Mouse (Mus musculus): Measurements from ENCODE around the gene Gpr107. TPM values are rescaled to one million over a fixed set of nuclear protein-coding genes. Genes with fewer than 3 reads are reported as not detected.
A peak's percentile ranks its signal among the peaks of the same experiment; 100 is the strongest.

The Gpr107 gene
- polyA plus RNA-seq, 1 experiment from 2014 or later = 36.4 TPM

DNA sequence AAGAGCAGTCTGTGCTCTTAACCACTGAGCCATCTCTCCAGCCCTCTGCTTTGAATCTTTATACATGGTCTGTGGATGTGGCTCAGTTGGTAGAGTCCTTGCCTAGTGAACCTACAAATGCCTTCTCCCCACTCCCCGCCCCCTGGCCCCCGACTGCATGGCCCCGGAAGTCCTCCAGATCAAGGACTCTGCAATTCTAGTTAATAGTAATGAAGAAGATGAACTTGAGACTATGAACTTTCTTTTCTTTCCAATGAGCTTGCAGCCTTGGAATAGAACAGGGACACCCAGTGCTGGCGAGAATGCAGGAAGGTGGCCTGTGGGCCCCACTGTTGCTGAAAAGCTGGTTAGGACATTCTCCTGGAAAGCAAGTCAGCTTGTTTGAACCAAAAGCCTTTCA is 100.1 kb downstream of the Gpr107 start:
- Histone ChIP-seq H3K9me3 (no peaks in the 10 kb centered on the region), H3K4me2 (no peak overlapping the region), H3K9ac (replicated peaks) (no peak overlapping the region), H3K36me3 (peaks cover 14% of the 10 kb centered on the region), H3K4me3 (replicated peaks) (no peak overlapping the region), H3K4me1 (replicated peaks) (peaks cover 42% of the 10 kb centered on the region), H3K27ac (no peak overlapping the region), H3K27me3 (no peaks in the 10 kb centered on the region)
- 95% methylated on average over 4 of the region's 4 CpGs for WGBS
- ATAC-seq (ENCODE audit: insufficient number of reproducible peaks, insufficient read depth, low FRiP score, low TSS enrichment, low read depth) = no peak

DNA sequence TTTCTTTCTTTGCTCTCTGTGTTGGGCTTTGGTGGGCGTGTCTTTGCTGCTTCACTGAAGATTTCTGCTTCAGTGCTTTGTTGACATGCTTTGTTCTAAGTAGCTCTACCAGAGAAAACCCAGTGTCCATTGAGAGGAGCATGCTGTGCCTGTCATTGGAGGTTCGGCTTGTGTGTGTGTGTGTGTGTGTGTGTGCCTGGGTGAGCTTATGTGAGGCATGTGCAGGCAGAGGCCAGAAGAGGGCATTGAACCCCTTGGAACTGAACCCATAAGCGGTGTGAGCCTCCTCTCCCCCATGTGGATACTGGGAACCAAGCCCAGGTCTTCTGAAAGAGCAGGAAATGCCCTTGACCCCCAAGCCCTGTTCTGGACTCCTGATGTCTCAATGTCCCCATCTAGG is 101.3 kb downstream of the Gpr107 start:
- no peak overlapping the region for H3K27ac ChIP-seq
- H3K27me3 ChIP-seq = no peaks in the 10 kb centered on the region
- ATAC-seq (ENCODE audit: insufficient number of reproducible peaks, insufficient read depth, low FRiP score, low TSS enrichment, low read depth) = no peak
- H3K4me1 ChIP-seq (replicated peaks) = peaks cover 45% of the 10 kb centered on the region
- no peak overlapping the region for H3K9ac ChIP-seq (replicated peaks)
- WGBS = 87% methylated on average over 3 of the region's 3 CpGs
- H3K9me3 ChIP-seq = no peaks in the 10 kb centered on the region
- H3K36me3 ChIP-seq = peaks cover 8% of the 10 kb centered on the region
- H3K4me3 ChIP-seq (replicated peaks) = no peak overlapping the region
- H3K4me2 ChIP-seq = no peak overlapping the region

DNA sequence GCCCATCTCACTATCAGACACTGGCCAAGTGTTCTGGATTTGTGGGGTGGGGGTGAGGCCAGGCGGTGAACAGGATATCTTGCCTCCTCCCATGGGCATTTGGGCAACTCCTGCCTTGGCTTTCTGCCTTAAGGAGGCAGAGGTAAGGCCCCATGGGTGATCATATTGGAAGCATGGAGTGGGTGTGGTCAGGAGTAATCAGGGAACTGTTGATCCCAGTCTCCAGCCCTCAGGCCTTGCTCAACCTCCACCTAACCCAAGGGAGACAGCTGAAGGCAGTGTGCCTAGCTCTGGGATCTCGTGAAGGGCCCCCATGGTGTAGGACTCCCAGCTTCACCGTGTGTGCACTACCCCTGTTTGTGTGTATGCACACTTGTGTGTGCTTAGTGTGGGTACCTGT is 102.7 kb downstream of the Gpr107 start:
- Histone ChIP-seq H3K9ac (replicated peaks) (no peak overlapping the region), H3K4me1 (replicated peaks) (peaks cover 58% of the 10 kb centered on the region), H3K27ac (0 out of 2 replicates have a peak overlapping the region, but pooled peaks have one; percentile 73), H3K36me3 (no peaks in the 10 kb centered on the region; the same call in 1 of the 2 replicates), H3K9me3 (no peaks in the 10 kb centered on the region), H3K27me3 (no peaks in the 10 kb centered on the region), H3K4me3 (replicated peaks) (no peak overlapping the region), H3K4me2 (no peak overlapping the region)
- ATAC-seq (ENCODE audit: insufficient number of reproducible peaks, insufficient read depth, low FRiP score, low TSS enrichment, low read depth) = no peak
- WGBS = 90% methylated on average over 3 of the region's 3 CpGs

DNA sequence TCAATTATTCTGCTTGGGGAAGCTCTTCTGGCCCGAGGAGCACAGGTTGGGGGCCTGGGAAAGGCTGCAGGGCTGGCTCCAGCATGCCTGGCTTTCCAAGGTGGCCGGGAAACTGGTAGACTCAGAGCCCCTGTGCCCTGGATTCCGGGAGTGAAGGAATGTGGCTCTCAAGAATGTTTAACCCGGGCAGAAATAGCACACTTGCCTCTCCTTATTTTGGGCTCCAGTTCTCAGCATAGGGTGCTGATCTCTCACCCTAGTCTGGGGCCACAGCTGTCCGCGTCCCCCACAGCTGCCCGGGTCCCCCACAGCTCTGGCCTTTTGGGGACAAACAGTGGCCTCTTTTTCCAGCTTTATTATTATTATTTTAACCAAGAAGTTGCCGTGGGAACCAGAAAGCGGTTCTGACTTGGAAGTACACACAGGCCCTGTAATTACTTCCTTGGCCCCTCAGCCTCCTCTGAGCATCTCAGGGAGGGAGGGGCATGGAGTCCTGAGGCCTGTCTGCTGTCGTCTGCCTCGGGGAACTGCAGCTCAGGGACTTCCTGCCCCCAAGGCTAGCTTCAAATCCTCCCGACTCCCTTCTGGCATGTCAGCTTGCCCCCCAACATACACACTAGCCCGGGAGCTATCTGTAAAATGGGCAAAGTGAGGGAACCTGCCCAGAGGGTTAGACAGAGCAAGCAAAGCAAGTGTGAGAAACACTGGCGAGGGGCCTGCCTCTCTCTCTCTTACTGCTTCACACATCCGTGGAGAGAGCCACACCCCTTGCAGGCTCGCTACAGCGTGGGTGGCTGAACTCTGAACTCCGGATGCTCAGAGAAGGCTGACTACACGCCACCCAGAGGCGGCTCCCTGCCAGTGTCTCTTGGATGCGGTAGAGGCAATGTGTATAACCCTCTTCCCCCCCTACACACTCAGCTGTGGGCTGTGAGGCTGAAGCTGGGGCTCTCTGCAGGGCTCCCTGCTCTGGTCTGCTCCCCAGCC is 104.1 kb downstream of the Gpr107 start:
- H3K36me3 ChIP-seq = no peaks in the 10 kb centered on the region; the same call in 1 of the 2 replicates
- WGBS = 17% methylated on average over 21 of the region's 21 CpGs
- H3K9ac ChIP-seq (replicated peaks) = peak overlapping the region; percentile 19; the same call in 1 of the 2 replicates
- no peaks in the 10 kb centered on the region for H3K27me3 ChIP-seq
- no peak; the same call in 1 of the 2 replicates for ATAC-seq (ENCODE audit: insufficient number of reproducible peaks, insufficient read depth, low FRiP score, low TSS enrichment, low read depth)
- peaks cover 59% of the 10 kb centered on the region for H3K4me1 ChIP-seq (replicated peaks)
- H3K27ac ChIP-seq = peak overlapping the region; percentile 73
- no peaks in the 10 kb centered on the region for H3K9me3 ChIP-seq
- peak overlapping the region; percentile 35 for H3K4me2 ChIP-seq
- H3K4me3 ChIP-seq (replicated peaks) = no peak overlapping the region

DNA sequence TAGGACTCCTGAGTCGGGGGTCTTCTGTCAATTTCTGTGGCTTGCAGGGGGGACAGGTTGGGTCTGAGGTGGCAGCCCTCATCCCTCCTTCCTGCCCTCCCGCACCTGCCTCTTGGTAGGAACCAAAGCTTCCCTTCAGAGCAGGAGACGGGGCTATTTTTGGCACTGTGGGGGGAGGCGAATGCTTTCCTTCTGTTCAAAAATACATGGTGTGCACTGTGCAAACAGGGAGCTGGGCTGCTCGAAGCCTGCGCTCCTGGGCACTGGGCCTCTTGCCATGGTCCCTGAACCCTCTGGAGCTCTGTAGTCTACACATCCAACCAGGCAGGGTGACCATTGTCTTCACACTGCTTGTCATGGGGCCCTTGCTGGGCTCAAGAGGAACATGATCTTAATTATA is 105.0 kb downstream of the Gpr107 start:
- no peaks in the 10 kb centered on the region for H3K27me3 ChIP-seq
- no peak overlapping the region for H3K4me2 ChIP-seq
- no peaks in the 10 kb centered on the region for H3K36me3 ChIP-seq
- H3K27ac ChIP-seq = 0 out of 2 replicates have a peak overlapping the region, but pooled peaks have one; percentile 73
- ATAC-seq (ENCODE audit: insufficient number of reproducible peaks, insufficient read depth, low FRiP score, low TSS enrichment, low read depth) = no peak
- H3K9ac ChIP-seq (replicated peaks) = no peak overlapping the region; the same call in 1 of the 2 replicates
- WGBS = 73% methylated on average over 6 of the region's 6 CpGs
- H3K4me1 ChIP-seq (replicated peaks) = peaks cover 59% of the 10 kb centered on the region
- H3K4me3 ChIP-seq (replicated peaks) = no peak overlapping the region
- no peaks in the 10 kb centered on the region for H3K9me3 ChIP-seq

DNA sequence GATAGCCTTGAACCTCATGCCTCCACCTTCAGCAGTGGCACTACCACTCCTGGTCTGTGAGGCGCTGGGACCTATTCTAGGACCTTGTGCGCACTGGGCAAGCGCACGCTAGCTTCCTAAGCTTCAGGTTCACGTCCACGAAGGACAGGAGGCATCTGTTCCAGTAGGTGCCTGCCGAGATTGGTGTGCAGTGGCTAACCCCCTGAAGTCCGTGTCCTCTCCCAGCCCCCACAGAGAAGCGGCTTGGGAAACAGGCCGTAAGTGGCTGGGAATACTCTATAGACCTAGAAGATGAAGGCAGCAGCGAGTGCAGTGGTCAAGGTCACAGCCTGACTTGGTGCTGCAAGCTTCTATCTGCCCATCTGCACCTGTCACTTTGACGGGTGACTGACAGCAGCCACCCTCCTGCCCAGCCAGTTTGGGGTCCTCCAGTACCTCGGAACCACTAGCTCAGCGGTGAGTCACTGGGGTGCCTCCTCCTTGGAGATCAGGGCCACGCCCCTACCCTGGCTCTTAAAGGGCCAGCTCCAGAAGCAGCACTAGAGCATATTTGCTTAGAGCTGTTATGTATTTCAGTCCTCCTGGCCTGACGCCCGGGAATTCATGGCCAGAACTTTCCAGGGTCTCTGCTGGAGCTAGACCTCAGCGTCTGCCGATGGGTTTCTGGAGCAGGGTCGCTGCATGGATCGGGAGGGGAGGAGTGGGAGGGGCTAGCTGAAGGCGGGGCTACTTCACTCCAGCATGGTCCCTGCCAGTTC is 106.7 kb downstream of the Gpr107 start:
- Histone ChIP-seq H3K36me3 (no peaks in the 10 kb centered on the region), H3K9ac (replicated peaks) (peak overlapping the region; percentile 45), H3K4me2 (peak overlapping the region; percentile 75), H3K9me3 (no peaks in the 10 kb centered on the region), H3K4me3 (replicated peaks) (peak overlapping the region; percentile 42), H3K27me3 (no peaks in the 10 kb centered on the region), H3K4me1 (replicated peaks) (peaks cover 73% of the 10 kb centered on the region), H3K27ac (0 out of 2 replicates have a peak overlapping the region, but pooled peaks have one; percentile 1)
- WGBS = 13% methylated on average over 22 of the region's 22 CpGs
- ATAC-seq (ENCODE audit: insufficient number of reproducible peaks, insufficient read depth, low FRiP score, low TSS enrichment, low read depth) = peak; percentile 56; the same call in 1 of the 2 replicates

DNA sequence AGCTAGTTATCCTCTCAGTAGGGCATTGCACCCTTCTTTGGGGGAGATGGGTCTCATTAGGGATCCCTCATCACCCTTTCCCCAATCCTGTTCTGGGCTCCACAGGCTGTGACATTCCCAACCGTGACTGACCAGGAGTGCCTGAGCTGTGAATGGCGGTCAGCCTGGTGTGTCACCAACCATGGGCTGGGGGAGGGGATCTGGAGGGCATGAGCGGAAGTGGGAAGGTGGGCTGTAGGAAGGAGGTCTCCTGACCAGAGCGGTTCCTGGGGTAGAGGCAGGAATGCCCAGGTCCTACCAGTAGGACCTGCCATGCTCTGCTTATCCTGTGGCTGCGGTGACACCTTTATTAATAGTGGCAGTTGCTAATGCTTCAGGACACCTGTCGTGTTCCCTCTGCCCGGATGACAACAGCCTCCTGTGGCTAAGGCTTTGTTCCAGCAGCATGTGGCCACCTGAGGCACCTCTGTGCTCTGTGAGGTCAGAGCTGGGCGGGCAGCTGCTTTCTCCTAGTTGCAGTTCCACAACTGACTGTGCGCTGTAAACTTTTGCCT is 107.3 kb downstream of the Gpr107 start:
- peak; percentile 9; the same call in 1 of the 2 replicates for ATAC-seq (ENCODE audit: insufficient number of reproducible peaks, insufficient read depth, low FRiP score, low TSS enrichment, low read depth)
- H3K4me3 ChIP-seq (replicated peaks) = peak overlapping the region; percentile 42
- 0 out of 2 replicates have a peak overlapping the region, but pooled peaks have one; percentile 1 for H3K27ac ChIP-seq
- H3K4me2 ChIP-seq = peak overlapping the region; percentile 75
- H3K4me1 ChIP-seq (replicated peaks) = peaks cover 74% of the 10 kb centered on the region
- WGBS = 30% methylated on average over 9 of the region's 9 CpGs
- no peaks in the 10 kb centered on the region for H3K36me3 ChIP-seq
- 0 out of 2 replicates have a peak overlapping the region, but pooled peaks have one; percentile 45 for H3K9ac ChIP-seq (replicated peaks)
- no peaks in the 10 kb centered on the region for H3K9me3 ChIP-seq
- H3K27me3 ChIP-seq = no peaks in the 10 kb centered on the region

DNA sequence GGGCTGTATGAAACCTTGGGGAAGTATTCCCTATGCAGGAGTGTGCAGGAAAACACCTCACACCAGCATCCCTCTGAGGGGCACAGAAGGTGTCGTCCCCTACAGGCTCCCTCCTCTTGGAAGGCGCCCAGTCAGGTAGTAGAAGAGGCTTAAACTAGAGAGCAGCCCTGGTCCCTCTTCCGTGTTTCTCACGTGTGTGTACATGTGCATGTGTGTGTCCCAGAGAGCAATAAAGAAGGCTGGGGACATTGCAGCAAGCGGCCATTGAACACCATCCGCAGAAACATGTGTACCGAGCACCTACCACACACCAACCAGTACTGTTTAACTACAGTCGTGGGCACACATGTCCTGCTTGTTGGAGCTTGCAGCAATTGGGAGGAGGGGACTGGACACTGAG is 108.4 kb downstream of the Gpr107 start:
- H3K9ac ChIP-seq (replicated peaks) = no peak overlapping the region
- no peak overlapping the region for H3K27ac ChIP-seq
- H3K4me3 ChIP-seq (replicated peaks) = no peak overlapping the region
- ATAC-seq (ENCODE audit: insufficient number of reproducible peaks, insufficient read depth, low FRiP score, low TSS enrichment, low read depth) = no peak
- WGBS = 89% methylated on average over 8 of the region's 8 CpGs
- H3K27me3 ChIP-seq = no peaks in the 10 kb centered on the region
- H3K4me2 ChIP-seq = no peak overlapping the region
- H3K4me1 ChIP-seq (replicated peaks) = peaks cover 75% of the 10 kb centered on the region
- no peaks in the 10 kb centered on the region for H3K9me3 ChIP-seq
- H3K36me3 ChIP-seq = no peaks in the 10 kb centered on the region

DNA sequence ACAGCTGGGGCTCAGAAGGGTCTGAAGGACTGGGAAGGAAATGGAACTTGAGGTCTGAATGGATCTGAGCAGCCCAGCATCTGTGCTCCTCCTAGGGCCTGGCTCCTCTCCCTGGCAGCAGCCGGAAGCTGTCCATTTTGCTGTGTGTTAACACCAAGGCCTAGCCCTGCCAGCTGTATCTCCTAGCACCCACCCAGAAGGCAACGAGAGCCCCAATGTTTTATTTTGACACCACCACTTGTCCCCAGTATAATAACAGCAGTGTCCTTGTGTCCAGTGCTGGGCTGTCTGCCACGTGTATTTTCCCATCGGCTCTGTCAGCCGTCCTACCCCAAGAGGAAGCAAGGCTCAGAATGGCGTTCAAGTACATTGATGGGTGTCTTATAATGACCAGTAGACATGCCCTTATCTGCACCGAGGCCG is 110.9 kb downstream of the Gpr107 start:
- peaks cover 7% of the 10 kb centered on the region; the same call in 1 of the 2 replicates for H3K36me3 ChIP-seq
- no peak for ATAC-seq (ENCODE audit: insufficient number of reproducible peaks, insufficient read depth, low FRiP score, low TSS enrichment, low read depth)
- H3K4me1 ChIP-seq (replicated peaks) = peaks cover 66% of the 10 kb centered on the region
- H3K9me3 ChIP-seq = no peaks in the 10 kb centered on the region
- WGBS = 76% methylated on average over 8 of the region's 8 CpGs
- H3K27ac ChIP-seq = 0 out of 2 replicates have a peak overlapping the region, but pooled peaks have one; percentile 53
- no peak overlapping the region for H3K4me3 ChIP-seq (replicated peaks)
- no peak overlapping the region for H3K9ac ChIP-seq (replicated peaks)
- no peaks in the 10 kb centered on the region for H3K27me3 ChIP-seq
- no peak overlapping the region for H3K4me2 ChIP-seq

DNA sequence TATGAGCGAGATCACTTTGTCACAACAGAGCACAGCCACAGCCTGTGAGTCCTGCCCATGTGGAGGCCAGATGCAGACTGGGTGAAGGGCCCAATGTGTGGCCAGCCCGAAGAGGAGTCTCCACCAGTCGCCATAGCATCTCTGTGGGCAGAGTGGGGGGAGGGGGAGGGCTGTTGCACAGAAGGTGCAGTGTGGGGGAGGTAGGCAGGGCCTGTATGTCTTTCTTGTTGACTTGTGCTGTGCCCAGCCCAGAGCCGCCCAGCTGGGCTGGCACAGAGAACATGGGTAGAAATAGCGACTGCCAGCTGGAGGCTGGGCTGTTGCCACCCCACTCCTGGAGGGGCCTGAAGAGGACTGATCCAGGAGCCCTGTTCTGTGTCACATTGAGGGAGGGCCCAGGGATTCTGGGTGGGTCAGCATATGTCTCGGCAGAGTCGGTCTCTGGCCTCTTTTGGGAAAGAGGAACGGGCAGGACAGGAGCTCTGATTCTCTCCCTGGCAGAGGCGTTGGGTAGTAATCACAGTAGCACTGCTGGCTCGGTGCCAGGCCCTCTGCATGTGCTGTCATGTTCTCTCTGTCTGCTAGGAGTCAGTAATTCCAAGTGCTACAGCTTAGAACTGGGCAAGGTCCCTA is 111.7 kb downstream of the Gpr107 start:
- H3K27ac ChIP-seq = peak overlapping the region; percentile 53; the same call in 1 of the 2 replicates

More for the DNA sequence above, 111.7 kb downstream of the Gpr107 start:
- 38% methylated on average over 10 of the region's 10 CpGs for WGBS
- H3K9me3 ChIP-seq = no peaks in the 10 kb centered on the region
- peaks cover 7% of the 10 kb centered on the region; the same call in 1 of the 2 replicates for H3K36me3 ChIP-seq
- H3K27me3 ChIP-seq = no peaks in the 10 kb centered on the region
- ATAC-seq (ENCODE audit: insufficient number of reproducible peaks, insufficient read depth, low FRiP score, low TSS enrichment, low read depth) = no peak
- peaks cover 66% of the 10 kb centered on the region for H3K4me1 ChIP-seq (replicated peaks)
- no peak overlapping the region for H3K4me3 ChIP-seq (replicated peaks)
- peak overlapping the region; percentile 12; the same call in 1 of the 2 replicates for H3K9ac ChIP-seq (replicated peaks)
- H3K4me2 ChIP-seq = no peak overlapping the region
